Mouse (Mus musculus) myocyte (in vitro differentiated cells): ENCODE measurements around the gene Adamtsl4. TPM values are rescaled to one million over a fixed set of nuclear protein-coding genes. Genes with fewer than 3 reads are reported as not detected.

Experiments
- H3K27me3 ChIP-seq: one replicate; pipeline ENCODE4 v1.6.1; 2011; ENCODE audit not compliant: control insufficient read depth, insufficient read depth, insufficient read length
- H3K36me3 ChIP-seq: one replicate; pipeline ENCODE4 v1.6.1; 2011; ENCODE audit not compliant: control insufficient read depth, insufficient read depth
- H3K4me2 ChIP-seq: one replicate; pipeline ENCODE4 v1.6.1; 2011; ENCODE audit warnings: low read depth, control low read depth
- H3K4me3 ChIP-seq: one replicate; pipeline ENCODE4 v1.5.1; 2011; ENCODE audit warnings: mild to moderate bottlenecking, control low read depth, moderate library complexity
- H3K79me2 ChIP-seq: one replicate; pipeline ENCODE4 v1.6.1; 2011; ENCODE audit not compliant: control insufficient read depth, insufficient read depth
- H3ac ChIP-seq: one replicate; pipeline ENCODE4 v1.6.1; 2011; ENCODE audit not compliant: control insufficient read depth, insufficient read length
- CEBPB ChIP-seq: IDR thresholded peaks from 2 replicates; pipeline ENCODE4 v1.6.1; 2011; ENCODE audit warnings: mild to moderate bottlenecking, moderate library complexity; ENCODE audit not compliant: poor library complexity, insufficient read depth, severe bottlenecking
- E2F4 ChIP-seq: IDR thresholded peaks from one replicate; pipeline ENCODE4 v1.6.1; 2011; ENCODE audit warnings: mild to moderate bottlenecking, control low read depth, moderate library complexity; ENCODE audit not compliant: insufficient read depth
- MAX ChIP-seq: IDR thresholded peaks from one replicate; pipeline ENCODE4 v1.6.1; 2011; ENCODE audit warnings: low read depth, mild to moderate bottlenecking, control low read depth
- MYOD1 ChIP-seq, 3 experiments: IDR thresholded peaks; one replicate each; pipeline ENCODE4 v1.6.1; 2011; ENCODE audit warnings: control low read depth in 2 of 3, low read depth in 2 of 3, mild to moderate bottlenecking in 2 of 3, moderate library complexity in 1 of 3; ENCODE audit not compliant: insufficient read length in 2 of 3, control insufficient read depth in 1 of 3
- MYOG ChIP-seq, 3 experiments: IDR thresholded peaks; one replicate each; pipeline ENCODE4 v1.6.1; 2011; ENCODE audit warnings: control low read depth in 2 of 3, low read depth in 2 of 3, mild to moderate bottlenecking in 2 of 3; ENCODE audit not compliant: insufficient read length in 2 of 3, control insufficient read depth in 1 of 3, insufficient read depth in 1 of 3
- POLR2A ChIP-seq: IDR thresholded peaks from one replicate; pipeline ENCODE4 v1.6.1; 2011; ENCODE audit warnings: low read depth, mild to moderate bottlenecking, control low read depth, moderate library complexity; ENCODE audit not compliant: insufficient read length
- POLR2AphosphoS2 ChIP-seq: IDR thresholded peaks from one replicate; pipeline ENCODE4 v1.6.1; 2011; ENCODE audit warnings: low read depth, control low read depth; ENCODE audit not compliant: insufficient read length
- REST ChIP-seq: IDR thresholded peaks from one replicate; pipeline ENCODE4 v1.6.1; 2011; ENCODE audit warnings: mild to moderate bottlenecking, control low read depth, moderate library complexity; ENCODE audit not compliant: insufficient read depth, insufficient read length
- SRF ChIP-seq: IDR thresholded peaks from one replicate; pipeline ENCODE4 v1.6.1; 2011; ENCODE audit warnings: low read depth; ENCODE audit not compliant: control insufficient read depth, insufficient read length
- TCF12 ChIP-seq: IDR thresholded peaks from one replicate; pipeline ENCODE4 v1.6.1; 2011; ENCODE audit warnings: mild to moderate bottlenecking, control low read depth; ENCODE audit not compliant: poor library complexity, insufficient read depth, severe bottlenecking
- TCF3 ChIP-seq: IDR thresholded peaks from one replicate; pipeline ENCODE4 v1.6.1; 2011; ENCODE audit warnings: low read depth, control low read depth; ENCODE audit not compliant: insufficient read length
- USF1 ChIP-seq: IDR thresholded peaks from one replicate; pipeline ENCODE4 v1.6.1; 2011; ENCODE audit warnings: low read depth, mild to moderate bottlenecking, control low read depth, moderate library complexity
- polyA plus RNA-seq: library from polyadenylated mRNA; unstranded; fragments of >200 nt; fragmentation: generic; extraction: Trizol; gene quantifications from one replicate; pipeline ENCODE4 v1.2.1, GENCODE M21; 2012; ENCODE audit warnings: missing spikeins

The Adamtsl4 gene
- polyA plus RNA-seq, 1 experiment = 4.6 TPM

DNA sequence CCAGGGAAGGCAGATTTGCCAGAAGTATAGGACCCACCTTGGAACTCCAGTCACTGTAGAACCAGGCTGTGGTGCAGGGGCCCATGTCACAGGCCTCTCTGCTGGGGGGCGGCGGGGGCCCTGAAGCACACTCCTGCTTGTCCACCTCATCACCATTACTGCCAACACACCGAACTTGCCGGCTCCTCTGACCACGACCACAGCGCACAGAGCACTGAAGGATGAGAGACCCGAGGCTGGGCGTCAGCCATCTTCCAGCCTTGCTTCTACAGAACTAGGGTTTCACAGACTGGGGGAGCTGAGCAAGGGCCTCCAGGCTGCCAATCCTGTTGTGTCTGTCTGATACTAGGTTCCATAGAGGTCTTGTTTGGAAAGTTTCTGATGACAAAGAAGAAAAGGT is 8.2 kb downstream of the Adamtsl4 start:
- TF ChIP-seq MYOG (IDR thresholded peaks at IDR 0.05; ENCODE audit: control insufficient read depth in 1 of 3, insufficient read depth in 1 of 3, insufficient read length in 2 of 3, low read depth in 2 of 3) (no peak), TCF3 (no peak), MAX (no peak), E2F4 (no peak), CEBPB (no peak), POLR2A (no peak), SRF (no peak), POLR2AphosphoS2 (no peak), REST (no peak), TCF12 (no peak), MYOD1 (IDR thresholded peaks at IDR 0.05; ENCODE audit: control insufficient read depth in 1 of 3, insufficient read length in 2 of 3, low read depth in 2 of 3) (no peak), USF1 (no peak)
- H3K79me2 ChIP-seq = peaks cover 14% of the 10 kb centered on the region

DNA sequence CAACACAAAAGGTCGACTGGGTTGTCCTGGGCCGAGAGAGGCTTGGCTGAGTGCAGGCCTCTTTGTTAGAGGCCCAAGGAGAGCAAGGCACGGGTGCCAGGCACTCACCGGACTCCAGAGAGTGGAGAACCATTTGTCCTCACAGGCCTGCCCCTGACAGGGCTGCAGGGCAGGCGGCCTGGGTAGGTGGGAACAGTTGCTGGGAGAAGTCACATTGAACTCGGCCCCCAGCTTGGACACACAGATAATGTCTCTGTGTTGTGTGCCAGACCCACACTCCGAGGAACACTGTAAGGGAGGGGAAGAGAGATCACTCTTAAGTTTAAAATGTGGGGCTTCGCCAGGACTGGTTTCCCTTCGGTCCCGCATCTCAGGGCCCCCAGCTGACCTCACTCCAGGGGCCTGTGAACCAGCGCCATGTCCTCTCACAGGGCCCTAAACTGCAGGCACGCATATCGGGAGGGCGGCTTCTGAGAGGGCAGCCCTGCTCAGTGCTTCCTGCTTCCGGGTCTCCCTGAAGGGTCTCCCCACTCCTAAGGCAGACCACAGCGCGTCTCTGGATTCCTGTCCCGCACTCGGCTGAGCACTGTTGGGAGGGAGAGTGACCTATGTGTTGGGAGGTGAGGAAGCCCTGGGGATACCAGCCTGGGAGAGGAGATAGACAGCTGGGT is 10.2 kb downstream of the Adamtsl4 start:
- Histone ChIP-seq H3K79me2 (peaks cover 14% of the 10 kb centered on the region), H3K4me2 (no peak overlapping the region), H3ac (no peak overlapping the region), H3K27me3 (no peaks in the 10 kb centered on the region), H3K36me3 (no peaks in the 10 kb centered on the region), H3K4me3 (no peak overlapping the region)
- TF ChIP-seq POLR2AphosphoS2 (peak; percentile 36), CEBPB (no peak)

More for the DNA sequence above, 8.2 kb downstream of the Adamtsl4 start:
- no peaks in the 10 kb centered on the region for H3K27me3 ChIP-seq
- H3K4me3 ChIP-seq = no peak overlapping the region
- no peak overlapping the region for H3ac ChIP-seq
- H3K36me3 ChIP-seq = no peaks in the 10 kb centered on the region
- H3K4me2 ChIP-seq = no peak overlapping the region

DNA sequence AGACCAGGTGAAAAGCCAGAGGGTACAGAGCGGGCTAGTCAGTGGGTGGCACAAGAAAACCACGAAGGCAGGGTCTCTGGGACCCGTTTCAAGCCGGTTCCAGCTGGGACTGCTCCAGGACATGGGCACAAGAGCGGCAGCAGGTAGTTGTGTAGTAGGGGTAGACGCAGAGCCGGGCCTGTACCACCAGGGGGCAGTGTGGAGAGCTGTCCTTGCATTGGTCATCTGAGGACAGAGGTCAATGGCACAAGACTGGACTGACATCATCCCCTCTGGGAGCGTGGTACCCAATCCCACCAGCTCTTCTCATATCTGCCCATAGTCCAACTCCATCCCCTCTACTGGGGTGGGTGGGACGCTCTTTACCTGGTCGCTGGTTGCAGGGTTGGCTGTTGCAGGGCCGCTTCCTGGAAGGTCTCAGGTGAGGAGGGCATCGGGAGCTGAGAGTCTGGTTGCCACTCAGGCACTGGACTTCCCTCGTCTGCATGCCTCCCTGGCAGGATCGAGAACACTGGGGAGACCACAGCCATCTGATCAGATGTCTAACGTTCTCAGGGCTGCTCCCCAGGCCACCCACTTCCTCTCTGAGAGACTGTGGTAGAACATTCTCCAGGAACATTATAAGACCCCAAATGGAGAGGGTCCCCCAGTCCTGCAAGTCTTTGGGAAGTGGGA is 10.8 kb downstream of the Adamtsl4 start:
- H3K36me3 ChIP-seq = no peaks in the 10 kb centered on the region

GRCm38 (mm10) chr3:95675301-95676092 is 12.2 kb downstream of the Adamtsl4 start:
- Histone ChIP-seq H3K4me2 (peak overlapping the region; percentile 77), H3K79me2 (peaks cover 34% of the 10 kb centered on the region), H3K27me3 (no peaks in the 10 kb centered on the region), H3ac (no peak overlapping the region), H3K4me3 (no peak overlapping the region), H3K36me3 (no peaks in the 10 kb centered on the region)
- TF ChIP-seq POLR2AphosphoS2 (peak; percentile 34), TCF3 (no peak), MYOD1 (IDR thresholded peaks at IDR 0.05; ENCODE audit: control insufficient read depth in 1 of 3, insufficient read length in 2 of 3, low read depth in 2 of 3) (peak in 2 of 3 experiments; percentile 40 to 78), TCF12 (peak; percentile 62), MYOG (IDR thresholded peaks at IDR 0.05; ENCODE audit: control insufficient read depth in 1 of 3, insufficient read depth in 1 of 3, insufficient read length in 2 of 3, low read depth in 2 of 3) (peak in 1 of 3 experiments; percentile 66), SRF (no peak)

More for the DNA sequence above, 10.8 kb downstream of the Adamtsl4 start:
- Histone ChIP-seq H3ac (no peak overlapping the region), H3K27me3 (no peaks in the 10 kb centered on the region), H3K4me2 (no peak overlapping the region), H3K79me2 (peaks cover 20% of the 10 kb centered on the region), H3K4me3 (no peak overlapping the region)
- no peak for TF ChIP-seq SRF
- TF ChIP-seq POLR2A = no peak
- TF ChIP-seq MYOG (IDR thresholded peaks at IDR 0.05; ENCODE audit: control insufficient read depth in 1 of 3, insufficient read depth in 1 of 3, insufficient read length in 2 of 3, low read depth in 2 of 3) = no peak
- no peak for TF ChIP-seq USF1
- no peak for TF ChIP-seq E2F4
- no peak for TF ChIP-seq TCF3
- TF ChIP-seq POLR2AphosphoS2 = no peak

DNA sequence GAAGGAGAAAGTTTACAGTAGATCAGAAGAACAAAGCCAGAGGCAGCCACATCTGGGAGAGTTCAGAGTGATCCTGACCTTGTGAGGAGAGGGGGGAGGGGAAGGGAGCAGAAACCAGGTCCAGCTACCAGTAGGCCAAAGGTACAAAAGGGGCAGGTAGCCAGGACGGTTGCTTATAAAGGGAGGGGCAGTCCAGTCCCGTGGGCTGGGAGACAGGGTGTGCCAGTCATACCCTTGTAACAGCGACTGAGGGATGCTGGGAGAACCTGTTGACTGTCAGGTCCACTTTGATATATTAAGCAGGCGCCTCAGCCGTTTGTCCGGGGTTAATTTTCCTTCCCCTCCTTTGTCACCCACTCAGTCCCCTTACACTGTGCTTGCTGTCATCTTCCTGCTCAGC is 12.9 kb downstream of the Adamtsl4 start:
- TF ChIP-seq REST (no peak), TCF3 (no peak), POLR2AphosphoS2 (peak; percentile 60)
- Histone ChIP-seq H3K27me3 (no peaks in the 10 kb centered on the region), H3K36me3 (no peaks in the 10 kb centered on the region), H3K79me2 (peaks cover 40% of the 10 kb centered on the region), H3K4me2 (peak overlapping the region; percentile 77), H3ac (no peak overlapping the region), H3K4me3 (no peak overlapping the region)
